Mouse (Mus musculus): Measurements from ENCODE around the gene Itga6.

- TF ChIP-seq CTCF (IDR thresholded peaks at IDR 0.05; ENCODE audit: borderline replicate concordance, insufficient read depth, low read length) (no peak), POLR2A (IDR thresholded peaks at IDR 0.05; ENCODE audit: low read depth, low read length) (no peak)
Observed at GRCm38 (mm10) chr2:71724028-71724427, 21.4 kb upstream of the Itga6 start.
